Mouse (Mus musculus) olfactory bulb, adult 2 months (tissue): ENCODE data around the gene Ntmt1. TPM values are rescaled to one million over a fixed set of nuclear protein-coding genes. Genes with fewer than 3 reads are reported as not detected.

ENCODE experiments used
- H3K27ac ChIP-seq: fragments of 200-500 bp; 2 replicates; pipeline ENCODE4 v1.5.1; 2012; ENCODE audit warnings: low read depth, low read length; ENCODE audit not compliant: insufficient read depth
- H3K4me1 ChIP-seq: fragments of 200-500 bp; 2 replicates; pipeline ENCODE4 v1.6.1; 2012; ENCODE audit warnings: low read length; ENCODE audit not compliant: control insufficient read depth, insufficient read depth
- H3K4me3 ChIP-seq: fragments of 200-500 bp; 2 replicates; pipeline ENCODE4 v1.5.1; 2012; ENCODE audit warnings: mild to moderate bottlenecking, low read depth, low read length, moderate library complexity; ENCODE audit not compliant: insufficient read depth
- CTCF ChIP-seq: fragments of 200-500 bp; IDR thresholded peaks from 2 replicates; pipeline ENCODE4 v1.5.1; 2012; ENCODE audit warnings: low read depth, mild to moderate bottlenecking, low read length, moderate library complexity; ENCODE audit not compliant: insufficient read depth
- POLR2A ChIP-seq: fragments of 200-500 bp; IDR thresholded peaks from 2 replicates; pipeline ENCODE4 v1.6.1; 2012; ENCODE audit warnings: mild to moderate bottlenecking, low read depth, low read length, moderate library complexity; ENCODE audit not compliant: insufficient read depth
- WGBS: fragments of 180-500 bp; shearing (Covaris S2); methylation state at CpG from one replicate; pipeline ENCODE4 v1.1.7; 2018; 5-methylcytosine and 5-hydroxymethylcytosine counted together
- polyA plus RNA-seq: library from polyadenylated mRNA; stranded (reverse); fragments of >200 nt; gene quantifications from 2 replicates; pipeline ENCODE4 v1.2.4, GENCODE M21; 2012; ENCODE audit warnings: low replicate concordance; ENCODE audit not compliant: missing spikeins, insufficient read depth, insufficient read length

The Ntmt1 gene
- polyA plus RNA-seq, 1 experiment: not detected

DNA sequence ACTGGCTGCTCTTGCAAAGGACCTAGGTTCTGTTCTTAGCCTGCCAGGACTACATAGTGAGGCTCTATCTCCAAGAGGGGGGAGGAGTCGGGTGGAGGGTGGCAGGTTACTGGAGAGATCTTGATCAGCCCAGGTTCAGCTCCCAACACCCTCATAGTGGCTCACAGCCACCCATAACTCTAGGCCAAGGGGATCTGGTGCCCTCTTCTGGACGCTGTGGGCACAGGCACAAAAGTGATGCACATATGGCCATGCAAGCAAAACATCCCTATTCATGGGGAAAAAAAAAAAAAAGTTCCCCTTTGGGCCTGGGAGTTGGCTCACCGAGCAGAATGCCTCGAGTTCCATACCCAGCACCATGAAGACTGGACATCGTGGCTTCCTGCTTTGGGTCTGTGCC is 21.7 kb downstream of the Ntmt1 start:
- Histone ChIP-seq H3K4me3 (no peak overlapping the region), H3K27ac (no peak overlapping the region), H3K4me1 (peaks cover 19% of the 10 kb centered on the region)
- WGBS: 42% methylated on average over 5 of the region's 5 CpGs
- TF ChIP-seq CTCF (no peak), POLR2A (no peak)

DNA sequence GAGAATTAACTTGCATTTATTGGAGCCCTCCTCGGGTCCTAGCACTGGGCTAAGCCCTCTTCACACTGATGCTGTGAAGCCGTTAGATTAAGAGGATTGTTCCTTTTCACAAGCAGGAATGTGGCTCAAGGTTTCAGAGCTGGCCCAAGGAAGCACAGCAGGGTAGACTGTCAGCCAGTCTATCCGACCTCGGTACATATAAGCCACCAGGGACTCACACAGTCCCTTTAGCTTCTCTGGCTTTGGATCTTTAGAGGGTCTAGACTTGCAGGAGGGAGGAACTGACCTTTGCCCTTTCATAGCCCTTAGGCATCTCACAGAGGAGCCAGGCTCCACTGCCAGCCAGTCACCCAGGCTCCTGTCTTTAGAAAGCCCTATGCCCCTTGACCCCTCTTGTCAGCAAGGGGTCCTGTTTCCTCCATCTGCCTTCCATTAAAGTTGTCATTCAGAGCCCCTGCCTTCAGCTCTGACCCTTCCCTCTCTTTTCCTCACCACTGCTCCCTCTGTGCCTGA is 22.7 kb downstream of the Ntmt1 start, which contains the start of gene Asb6:
Gene Asb6 (minus strand): TSS at position 51 of the 513 bp plus-strand sequence.
- Histone ChIP-seq H3K4me3 (no peak within 1 kb of the TSS), H3K4me1 (peaks cover 19% of the 10 kb centered on the region), H3K27ac (no peak within 1 kb of the TSS)
- WGBS: 39% methylated on average over 4 of the region's 4 CpGs
- TF ChIP-seq CTCF (no peak), POLR2A (no peak)

DNA sequence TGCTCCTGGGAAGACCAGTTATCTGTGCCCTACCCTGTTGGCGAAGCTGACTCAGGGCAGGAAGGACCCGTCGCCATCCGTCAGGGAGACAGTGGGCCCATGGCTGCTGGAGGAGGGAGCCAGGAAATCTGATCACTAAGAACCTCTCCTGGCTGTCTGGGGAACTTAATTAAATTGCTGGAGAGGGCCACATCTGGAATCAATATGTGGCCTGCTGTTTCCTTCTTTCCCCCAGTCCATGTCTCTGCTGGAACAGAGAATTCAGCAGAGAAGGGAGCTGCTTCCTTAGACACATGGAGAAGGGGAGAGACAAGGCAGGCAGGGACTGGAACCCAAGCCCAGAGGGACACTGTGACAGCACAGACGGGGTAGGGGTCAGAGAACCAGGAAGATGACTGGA is 26.0 kb downstream of the Ntmt1 start:
- TF ChIP-seq POLR2A (no peak), CTCF (no peak)
- H3K27ac ChIP-seq: no peak overlapping the region

DNA sequence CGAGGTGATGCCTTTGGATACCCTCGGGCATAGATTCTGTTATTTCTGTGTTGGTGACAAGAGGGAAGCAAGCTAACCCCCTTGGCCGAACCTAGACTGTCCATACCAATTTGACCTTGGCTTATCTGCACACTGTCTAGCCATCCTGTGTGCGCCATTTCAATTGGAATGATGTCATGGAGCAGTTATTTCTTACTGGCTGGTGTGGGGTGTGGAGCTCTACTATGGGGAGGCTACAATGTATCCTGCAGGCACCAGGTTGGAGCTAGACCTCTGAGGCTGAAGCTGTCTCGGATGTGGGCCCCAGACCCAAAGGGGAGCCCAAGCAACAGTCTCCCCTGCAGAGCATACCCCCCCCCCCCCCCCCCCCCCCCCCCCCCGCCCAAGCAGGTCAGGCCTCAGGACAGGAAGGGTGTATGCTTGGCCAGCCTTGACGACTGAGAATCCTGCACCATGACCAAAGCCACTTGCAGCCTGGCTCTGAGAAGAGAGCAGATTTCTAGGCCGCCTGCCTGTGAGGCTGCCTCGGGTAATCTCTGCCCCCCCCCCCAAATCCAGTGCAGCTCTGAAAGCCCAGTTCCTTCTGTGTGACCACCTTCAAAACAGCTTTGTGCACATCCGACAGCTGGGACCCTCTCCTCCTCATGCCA is 26.9 kb downstream of the Ntmt1 start, which contains the start of gene Prrx2:
Gene Prrx2 (plus strand): TSS at position 600 of the 650 bp plus-strand sequence.
- 67% methylated on average over 9 of the region's 10 CpGs for WGBS
- TF ChIP-seq POLR2A (no peak), CTCF (no peak)
- peaks cover 14% of the 10 kb centered on the region for H3K4me1 ChIP-seq
- no peak within 1 kb of the TSS for H3K4me3 ChIP-seq
- no peak within 1 kb of the TSS for H3K27ac ChIP-seq

More for the DNA sequence above, 26.0 kb downstream of the Ntmt1 start:
- Histone ChIP-seq H3K4me3 (no peak overlapping the region), H3K4me1 (peaks cover 15% of the 10 kb centered on the region)
- 83% methylated on average over 5 of the region's 5 CpGs for WGBS

DNA sequence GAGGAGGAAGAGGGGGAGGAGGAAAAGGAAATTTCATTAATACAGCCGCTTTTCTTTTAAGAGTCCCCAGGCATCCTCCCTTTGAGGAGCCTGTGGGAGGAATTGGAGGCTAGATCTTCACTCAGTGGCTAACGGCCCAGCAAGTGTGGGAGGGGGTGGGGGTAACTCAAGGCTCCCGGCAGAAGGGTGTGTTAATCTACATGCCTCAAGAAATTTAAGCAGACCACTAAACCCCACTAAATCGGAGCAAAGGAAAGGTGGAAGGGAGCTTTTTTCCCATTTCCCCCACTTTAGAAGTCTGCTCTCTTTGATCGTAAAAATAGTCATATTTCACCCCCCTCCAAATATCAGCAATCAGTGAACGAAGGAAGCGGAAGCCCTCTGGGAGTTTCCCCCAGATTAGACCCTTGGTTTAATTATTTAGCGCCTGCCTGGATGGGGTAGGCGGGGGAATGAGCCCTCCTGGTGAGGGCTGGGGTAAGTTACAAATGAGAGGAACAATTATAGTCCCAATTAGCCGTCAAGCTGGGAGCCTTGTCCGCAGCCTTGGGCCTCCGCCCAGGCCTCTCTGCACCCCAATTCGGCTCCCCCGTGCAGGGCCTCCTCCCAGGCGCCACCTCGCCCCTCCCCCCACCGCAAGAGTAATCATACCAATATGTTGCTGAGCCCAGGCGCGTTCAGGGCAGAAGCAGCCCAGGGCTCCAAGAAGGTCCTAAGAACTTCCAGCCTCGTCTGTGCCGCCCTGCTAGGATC is 28.8 kb downstream of the Ntmt1 start:
- no peak overlapping the region for H3K4me3 ChIP-seq
- peaks cover 14% of the 10 kb centered on the region for H3K4me1 ChIP-seq
- no peak overlapping the region; the same call in 1 of the 2 replicates for H3K27ac ChIP-seq
- WGBS: 11% methylated on average over 21 of the region's 21 CpGs
- TF ChIP-seq CTCF: no peak
- no peak for TF ChIP-seq POLR2A

DNA sequence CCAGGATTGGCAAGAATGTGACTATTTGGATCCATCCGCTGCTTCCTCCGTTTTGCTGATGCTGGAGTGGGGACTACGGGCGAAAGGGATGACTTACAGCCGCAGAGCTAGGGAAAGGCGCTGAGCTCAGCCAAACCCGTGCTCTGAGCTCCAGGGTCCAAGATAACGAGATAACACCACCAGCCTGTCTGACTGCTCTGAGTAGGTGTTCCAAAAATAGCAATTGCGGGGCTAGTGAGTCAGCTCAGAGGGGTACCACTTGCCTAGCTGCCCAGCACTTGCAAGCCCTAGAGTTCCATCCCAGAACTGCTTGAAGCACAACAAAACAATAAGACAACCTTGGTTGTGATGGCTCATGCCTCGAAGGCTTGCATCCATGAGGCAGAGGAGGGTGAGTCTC is 35.0 kb downstream of the Ntmt1 start:
- peaks cover 15% of the 10 kb centered on the region for H3K4me1 ChIP-seq
- 50% methylated on average over 10 of the region's 10 CpGs for WGBS
- H3K27ac ChIP-seq: no peak overlapping the region
- no peak overlapping the region for H3K4me3 ChIP-seq
- TF ChIP-seq CTCF (no peak), POLR2A (no peak)

DNA sequence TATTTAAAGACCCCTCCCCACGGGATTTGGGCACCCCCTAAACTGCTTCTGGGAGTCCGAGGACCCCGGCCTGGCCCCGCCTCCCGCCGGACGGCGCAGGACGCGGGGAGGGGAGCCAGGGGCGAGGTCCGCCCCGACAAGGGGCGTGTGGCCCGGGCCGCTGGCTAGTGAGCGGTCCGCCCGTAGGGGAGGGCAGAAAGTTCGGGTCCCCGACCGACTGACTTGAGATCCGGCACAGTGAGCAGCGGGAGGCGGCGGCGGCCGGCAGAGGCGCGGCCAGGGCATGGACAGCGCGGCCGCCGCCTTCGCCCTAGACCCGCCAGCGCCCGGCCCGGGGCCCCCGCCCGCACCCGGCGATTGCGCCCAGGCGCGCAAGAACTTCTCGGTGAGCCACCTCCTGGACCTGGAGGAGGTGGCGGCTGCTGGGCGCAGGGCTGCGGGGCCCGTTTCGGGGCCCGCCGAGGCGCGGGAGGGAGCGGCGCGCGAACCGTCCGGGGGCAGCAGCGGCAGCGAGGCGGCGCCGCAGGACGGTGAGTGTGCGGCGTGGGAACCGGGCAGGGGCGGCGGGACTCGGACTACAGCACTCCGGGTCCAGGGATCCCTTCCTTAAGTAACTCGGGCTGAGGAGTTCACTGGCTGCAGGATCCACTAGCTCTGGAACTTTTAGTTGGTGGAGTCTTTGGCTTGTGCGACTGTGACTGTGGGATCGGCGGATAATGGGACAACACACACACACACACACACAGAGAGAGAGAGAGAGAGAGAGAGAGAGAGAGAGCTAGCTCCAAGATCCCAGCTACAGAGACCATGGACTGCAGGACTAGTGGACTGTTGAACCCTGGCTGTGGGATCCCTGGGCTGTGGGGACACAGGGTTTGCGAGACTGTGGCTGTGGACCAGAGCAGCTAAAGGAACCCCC is 37.8 kb downstream of the Ntmt1 start:
- H3K4me1 ChIP-seq: peaks cover 15% of the 10 kb centered on the region
- H3K4me3 ChIP-seq: peak overlapping the region; percentile 44
- 3% methylated on average over 79 of the region's 80 CpGs for WGBS
- TF ChIP-seq CTCF (no peak), POLR2A (no peak)
- no peak overlapping the region for H3K27ac ChIP-seq

DNA sequence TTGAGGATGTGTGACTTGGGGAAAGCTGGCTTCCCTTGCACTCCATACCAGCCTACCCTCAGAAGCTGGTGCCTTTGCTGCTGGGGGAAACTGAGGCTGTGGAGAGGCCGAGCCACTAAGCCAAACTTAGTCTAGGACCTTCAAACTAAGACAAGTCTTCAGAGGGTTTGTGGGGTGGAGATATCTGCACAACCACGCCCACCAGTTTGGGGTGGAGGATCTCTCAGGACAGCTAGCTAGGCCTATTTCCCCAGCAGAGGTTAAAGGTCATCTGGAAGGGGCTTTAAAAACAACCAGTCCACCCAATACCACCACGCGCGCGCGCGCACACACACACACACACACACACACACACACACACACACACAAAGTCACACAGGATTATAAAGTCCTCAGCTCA is 38.6 kb downstream of the Ntmt1 start:
- WGBS: 92% methylated on average over 8 of the region's 8 CpGs
- Histone ChIP-seq H3K4me1 (peaks cover 15% of the 10 kb centered on the region), H3K4me3 (no peak overlapping the region), H3K27ac (no peak overlapping the region)
- TF ChIP-seq CTCF (no peak), POLR2A (no peak)

DNA sequence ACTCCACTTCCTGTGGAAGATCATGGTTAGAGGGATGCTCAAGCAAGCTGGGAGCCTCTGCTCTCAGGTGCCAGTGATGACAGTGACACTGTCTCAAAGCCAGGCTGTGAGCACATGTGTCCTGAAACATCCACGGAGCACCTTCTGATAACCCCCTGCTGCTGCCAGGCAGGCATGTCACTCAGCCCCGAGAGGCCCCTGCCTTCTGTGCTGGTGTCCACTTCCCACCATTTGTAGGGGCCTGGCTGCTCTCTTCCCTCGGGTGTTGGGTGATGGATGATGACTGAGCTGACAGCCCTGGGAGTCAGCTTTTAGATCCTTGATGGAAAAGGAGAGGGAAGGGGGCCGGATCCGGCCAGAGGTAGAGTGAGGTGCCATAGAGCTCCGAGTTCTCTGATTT is 39.1 kb downstream of the Ntmt1 start:
- Histone ChIP-seq H3K4me3 (no peak overlapping the region), H3K27ac (no peak overlapping the region), H3K4me1 (peaks cover 15% of the 10 kb centered on the region)
- TF ChIP-seq CTCF (no peak), POLR2A (no peak)
- 74% methylated on average over 6 of the region's 6 CpGs for WGBS
